Mouse (Mus musculus) cerebellum, adult 2 months (tissue): ENCODE data around the gene Mpv17l2. TPM values are rescaled to one million over a fixed set of nuclear protein-coding genes. Genes with fewer than 3 reads are reported as not detected.

ENCODE experiments used
- DNase-seq, 2 experiments: peaks; one replicate each; pipeline ENCODE4 v3.0.0; 2021
- H3K27ac ChIP-seq: fragments of 200-500 bp; 2 replicates; pipeline ENCODE4 v1.5.1; 2012; ENCODE audit warnings: low read length, control low read depth, inconsistent platforms; ENCODE audit not compliant: insufficient read depth
- H3K27me3 ChIP-seq: fragments of 200-500 bp; 2 replicates; pipeline ENCODE4 v1.6.1; 2012; ENCODE audit warnings: inconsistent platforms, mild to moderate bottlenecking, low read length, moderate library complexity; ENCODE audit not compliant: control insufficient read depth, insufficient read depth
- H3K4me1 ChIP-seq: fragments of 200-500 bp; 2 replicates; pipeline ENCODE4 v1.6.1; 2011; ENCODE audit warnings: low read length; ENCODE audit not compliant: control insufficient read depth, insufficient read depth
- H3K4me3 ChIP-seq: fragments of 200-500 bp; replicated peaks from 2 replicates; pipeline ENCODE3; 2011; ENCODE audit warnings: mild to moderate bottlenecking, low read depth, low read length, control low read depth; ENCODE audit not compliant: insufficient read depth
- CTCF ChIP-seq: fragments of 200-500 bp; IDR thresholded peaks from 2 replicates; pipeline ENCODE4 v1.5.1; 2011; ENCODE audit warnings: low read depth, mild to moderate bottlenecking, control low read depth, low read length, moderate library complexity, borderline replicate concordance; ENCODE audit not compliant: insufficient read depth
- POLR2A ChIP-seq: fragments of 200-500 bp; IDR thresholded peaks from 2 replicates; pipeline ENCODE4 v1.6.1; 2011; ENCODE audit warnings: low read length, control low read depth, borderline replicate concordance; ENCODE audit not compliant: insufficient read depth
- WGBS: fragments of 180-500 bp; shearing (Covaris S2); methylation state at CpG from one replicate; pipeline ENCODE4 v1.1.7; 2018; 5-methylcytosine and 5-hydroxymethylcytosine counted together
- polyA plus RNA-seq: library from polyadenylated mRNA; depleted of rRNA; stranded (reverse); fragments of >200 nt; gene quantifications from 2 replicates; pipeline ENCODE4 v1.2.3, GENCODE M21; 2012

The Mpv17l2 gene
- polyA plus RNA-seq, 1 experiment = 83.4 TPM

DNA sequence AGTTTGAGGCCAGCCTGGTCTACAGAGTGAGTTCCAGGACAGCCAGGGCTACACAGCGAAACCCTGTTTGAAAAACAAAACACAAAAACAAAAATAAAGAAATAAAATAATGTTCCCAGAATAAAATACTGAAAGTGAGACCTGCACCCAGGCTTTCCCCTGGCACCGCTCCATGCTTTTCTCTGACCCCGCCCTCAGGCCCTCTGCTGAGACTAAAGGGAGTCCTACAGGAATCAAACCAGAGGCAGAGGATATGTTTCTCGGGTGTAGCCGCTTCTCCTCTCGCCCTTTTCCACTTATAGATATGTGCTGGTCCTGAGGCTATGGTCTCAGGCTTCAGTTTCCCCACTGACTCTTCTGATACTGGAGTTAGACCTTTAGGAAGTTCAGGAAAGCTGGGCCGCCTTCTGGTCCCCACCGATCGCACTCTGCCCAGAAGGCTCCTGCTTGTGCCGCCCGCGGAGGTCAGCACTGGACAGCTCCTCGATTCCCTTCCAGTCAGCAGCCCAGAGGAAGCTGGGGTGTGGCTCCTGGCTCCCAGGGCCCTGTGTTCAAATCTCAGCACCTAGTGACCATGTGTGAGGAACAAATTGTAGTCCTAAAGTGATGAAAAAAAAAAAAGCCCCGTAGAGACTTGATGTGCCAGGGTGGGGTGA is 34.8 kb downstream of the Mpv17l2 start:
- no peaks in the 10 kb centered on the region; the same call in 1 of the 2 replicates for H3K27me3 ChIP-seq
- 47% methylated on average over 14 of the region's 14 CpGs for WGBS
- H3K4me3 ChIP-seq = no peak overlapping the region
- DNase-seq = no peak
- no peak overlapping the region for H3K27ac ChIP-seq
- no peaks in the 10 kb centered on the region for H3K4me1 ChIP-seq
- TF ChIP-seq CTCF (no peak), POLR2A (no peak)

DNA sequence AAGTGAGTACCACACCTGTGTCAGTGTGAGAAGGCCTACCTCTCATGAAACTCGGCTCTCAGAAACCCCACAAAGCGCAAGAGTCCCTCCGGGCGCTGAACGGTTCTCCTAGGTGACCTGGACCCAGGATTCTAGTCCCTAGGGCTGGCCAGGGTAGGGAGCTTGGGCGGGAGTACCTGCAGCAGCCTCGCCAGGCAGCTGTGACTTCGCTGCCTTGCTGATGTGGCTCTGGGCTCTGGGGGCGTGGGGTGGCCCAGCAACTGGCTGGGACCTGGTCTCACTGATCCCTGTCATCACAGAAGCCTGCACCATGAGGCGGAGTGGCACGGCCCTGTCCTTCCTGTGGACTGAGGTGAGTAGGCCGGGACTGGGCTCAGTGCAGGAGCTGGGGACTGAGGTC is 36.5 kb downstream of the Mpv17l2 start:
- H3K27me3 ChIP-seq = no peaks in the 10 kb centered on the region; the same call in 1 of the 2 replicates
- no peaks in the 10 kb centered on the region for H3K4me1 ChIP-seq
- DNase-seq = no peak
- TF ChIP-seq CTCF (no peak), POLR2A (no peak)
- H3K27ac ChIP-seq = no peak overlapping the region
- 82% methylated on average over 12 of the region's 12 CpGs for WGBS
- H3K4me3 ChIP-seq = no peak overlapping the region

- H3K4me1 ChIP-seq = no peaks in the 10 kb centered on the region
These were observed 37.1 kb downstream of the Mpv17l2 start, which contains the start of gene Pde4c for GRCm38 (mm10) chr8:70723486-70724210. Pde4c (plus strand) TSS chr8:70723720.

GRCm38 (mm10) chr8:70721601-70722000 is 39.1 kb downstream of the Mpv17l2 start:
- Histone ChIP-seq H3K4me1 (no peaks in the 10 kb centered on the region; the same call in 1 of the 2 replicates), H3K27ac (no peak overlapping the region), H3K27me3 (no peaks in the 10 kb centered on the region), H3K4me3 (no peak overlapping the region)
- no peak for TF ChIP-seq POLR2A
- TF ChIP-seq CTCF = no peak
- WGBS = 84% methylated on average over 8 of the region's 8 CpGs
- no peak for DNase-seq

More at GRCm38 (mm10) chr8:70723486-70724210, 37.1 kb downstream of the Mpv17l2 start, which contains the start of gene Pde4c:
- Histone ChIP-seq H3K27me3 (no peaks in the 10 kb centered on the region), H3K27ac (no peak within 1 kb of the TSS), H3K4me3 (no peak within 1 kb of the TSS)
- 63% methylated on average over 7 of the region's 7 CpGs for WGBS
- no peak for DNase-seq
- no peak for TF ChIP-seq POLR2A

- H3K27me3 ChIP-seq = no peaks in the 10 kb centered on the region
- no peak overlapping the region for H3K4me3 ChIP-seq
- DNase-seq = peak; percentile 72 to 90
- TF ChIP-seq POLR2A (no peak), CTCF (peak; percentile 97)
- 2% methylated on average over 3 of the region's 3 CpGs for WGBS
- H3K4me1 ChIP-seq = no peaks in the 10 kb centered on the region; the same call in 1 of the 2 replicates
- no peak overlapping the region for H3K27ac ChIP-seq
These were observed 40.0 kb downstream of the Mpv17l2 start for GRCm38 (mm10) chr8:70720739-70721138.

- 58% methylated on average over 9 of the region's 9 CpGs for WGBS
- peak in 1 of 2 experiments; percentile 13 for DNase-seq
- no peak for TF ChIP-seq POLR2A
- TF ChIP-seq CTCF = no peak
- H3K4me3 ChIP-seq = no peak overlapping the region
- H3K27me3 ChIP-seq = no peaks in the 10 kb centered on the region
- no peak overlapping the region for H3K27ac ChIP-seq
- H3K4me1 ChIP-seq = no peaks in the 10 kb centered on the region; the same call in 1 of the 2 replicates
These were observed 40.9 kb downstream of the Mpv17l2 start for GRCm38 (mm10) chr8:70719796-70720270.

GRCm38 (mm10) chr8:70718297-70718696 is 42.4 kb downstream of the Mpv17l2 start, which contains the start of gene Gm3336:
Gm3336 (plus strand) TSS chr8:70718543.
- Histone ChIP-seq H3K27me3 (no peaks in the 10 kb centered on the region), H3K27ac (no peak within 1 kb of the TSS), H3K4me1 (no peaks in the 10 kb centered on the region; the same call in 1 of the 2 replicates), H3K4me3 (no peak within 1 kb of the TSS)
- WGBS = 1% methylated on average over 19 of the region's 19 CpGs
- TF ChIP-seq CTCF (peak; percentile 85), POLR2A (no peak)
- DNase-seq = peak; percentile 74 to 82
